ENCODE assay signal across 17 mouse cellular contexts in genomic region chr4:139095406-139095805, GRCm38 (mm10). TPM values are rescaled to one million over a fixed set of nuclear protein-coding genes. Genes with fewer than 3 reads are reported as not detected.
DNase-seq lines count a peak whose midpoint lies in the region; ATAC-seq lines count a peak whose summit lies in the region.
"Had no signal": no experiment of that assay in that cellular context is flagged by ENCODE, and none has a peak within 500 bp of the region (broad histone marks: within the 10 kb centered on the region; RNA-seq: fewer than 3 reads in every experiment).

No protein-coding gene starts in this region.

- no peaks in the 10 kb centered on the region for H3K36me3 ChIP-seq in lung, embryonic 15.5 days
- H3K36me3 ChIP-seq: embryonic facial prominence, embryonic 13.5 days; heart, embryonic 12.5 days; hindbrain, embryonic 12.5 days; liver, embryonic 15.5 days had no signal

- WGBS in lung, embryonic 15.5 days, result 0% methylated on average over 1 of the region's 1 CpGs

- H3K9me3 ChIP-seq in lung, embryonic 15.5 days, result no peaks in the 10 kb centered on the region
- H3K9me3 ChIP-seq: embryonic facial prominence, embryonic 13.5 days; liver, embryonic 15.5 days had no signal

- no peak overlapping the region for H3K4me3 ChIP-seq in lung, embryonic 15.5 days
- H3K4me3 ChIP-seq: embryonic facial prominence, embryonic 13.5 days; heart, embryonic 12.5 days; hindbrain, embryonic 12.5 days; liver, embryonic 15.5 days had no signal

- H3K9ac ChIP-seq in lung, embryonic 15.5 days, result no peak overlapping the region
- H3K9ac ChIP-seq: embryonic facial prominence, embryonic 13.5 days; heart, embryonic 12.5 days; hindbrain, embryonic 12.5 days; liver, embryonic 15.5 days had no signal

- peak; percentile 41 for DNase-seq in adrenal gland, postnatal 25 days
- no peak for DNase-seq in adrenal gland, postnatal 14 days
- DNase-seq in urinary bladder, postnatal 14 days (ENCODE audit: low spot score), result peak; percentile 44
- DNase-seq in urinary bladder, postnatal 4 days (ENCODE audit: low spot score in 2 of 2), result no peak
- no peak for DNase-seq in gastrocnemius, postnatal 10 days
- DNase-seq in layer of hippocampus, postnatal 10 days (ENCODE audit: low spot score in 2 of 2), result no peak
- DNase-seq: gastrocnemius, postnatal 14 days; layer of hippocampus, adult 9-11 months; left cerebral cortex, postnatal 4 days; thymus, adult 2 months had no signal

- H3K4me2 ChIP-seq in lung, embryonic 15.5 days, result no peak overlapping the region
- H3K4me2 ChIP-seq: embryonic facial prominence, embryonic 13.5 days; heart, embryonic 12.5 days; hindbrain, embryonic 12.5 days; liver, embryonic 15.5 days had no signal

- peaks cover 11% of the 10 kb centered on the region; the same call in 1 of the 2 replicates for H3K27me3 ChIP-seq in lung, embryonic 15.5 days

- ATAC-seq in lung, embryonic 15.5 days (ENCODE audit: borderline replicate concordance, extremely low read depth, low FRiP score, low TSS enrichment), result no peak
- ATAC-seq in erythroid progenitor cell, adult 5-6 weeks (replicated peaks; ENCODE audit: low FRiP score, poor library complexity, severe bottlenecking), result no peak
- ATAC-seq: forebrain, embryonic 14.5 days had no signal

- H3K4me1 ChIP-seq in lung, embryonic 15.5 days, result peaks cover 34% of the 10 kb centered on the region

- H3K27ac ChIP-seq in lung, embryonic 15.5 days, result peak overlapping the region; percentile 59
- H3K27ac ChIP-seq: embryonic facial prominence, embryonic 13.5 days; hindbrain, embryonic 12.5 days; liver, embryonic 15.5 days had no signal

RNA-seq across cellular contexts. Expression of gene Nbl1, which starts 2.6 kb away (rescaled TPM):
- 20.3 and 21.4 TPM in 2 replicates for total RNA-seq in adrenal gland, postnatal 25 days (2021)
- total RNA-seq in adrenal gland, postnatal 14 days (2021), result 33.7 and 39.8 TPM in 2 replicates
- 61.2 and 61.4 TPM in 2 replicates for polyA plus RNA-seq in lung, embryonic 15.5 days (2015; fragmentation: Nextera tagmentation; extraction: Ambion mirVana)
- total RNA-seq in erythroid progenitor cell, adult 5-6 weeks (2015; ENCODE audit: low replicate concordance), result not detected in 2 replicates
- not detected in 2 replicates for total RNA-seq in erythroid progenitor cell, adult 5-6 weeks (2017; ENCODE audit: low replicate concordance)
- 10 to 100 TPM; 51.0 to 51.1 TPM for total RNA-seq in gastrocnemius, postnatal 10 days (2021)
- 10 to 100 TPM; 64.4 to 83.9 TPM for total RNA-seq in layer of hippocampus, postnatal 10 days (2021)

RNA-seq across cellular contexts. Expression of gene Htr6, which starts 20.0 kb away (rescaled TPM):
- total RNA-seq in adrenal gland, postnatal 25 days (2021), result 0.33 and 0.52 TPM in 2 replicates
- total RNA-seq in adrenal gland, postnatal 14 days (2021), result 0.15 TPM in 1 of 2 replicates, not detected in the other
- polyA plus RNA-seq in lung, embryonic 15.5 days (2015; fragmentation: Nextera tagmentation; extraction: Ambion mirVana), result not detected in 2 replicates
- not detected in 2 replicates for total RNA-seq in erythroid progenitor cell, adult 5-6 weeks (2015; ENCODE audit: low replicate concordance)
- total RNA-seq in erythroid progenitor cell, adult 5-6 weeks (2017; ENCODE audit: low replicate concordance), result not detected in 2 replicates
- not detected for total RNA-seq in gastrocnemius, postnatal 10 days (2021)
- total RNA-seq in layer of hippocampus, postnatal 10 days (2021), result 1 to 10 TPM; 5.4 to 6.5 TPM
- total RNA-seq: gastrocnemius, postnatal 14 days had no signal
- polyA plus RNA-seq: heart, embryonic 12.5 days; hindbrain, embryonic 12.5 days; liver, embryonic 15.5 days; thymus, adult 2 months had no signal

RNA-seq across cellular contexts. Expression of gene Minos1, which starts 35.5 kb away (rescaled TPM):
- 347 and 389 TPM in 2 replicates for total RNA-seq in adrenal gland, postnatal 25 days (2021)
- 480 and 499 TPM in 2 replicates for total RNA-seq in adrenal gland, postnatal 14 days (2021)
- polyA plus RNA-seq in lung, embryonic 15.5 days (2015; fragmentation: Nextera tagmentation; extraction: Ambion mirVana), result 517 and 528 TPM in 2 replicates
- total RNA-seq in erythroid progenitor cell, adult 5-6 weeks (2015; ENCODE audit: low replicate concordance), result 134 and 193 TPM in 2 replicates
- 116 and 230 TPM in 2 replicates for total RNA-seq in erythroid progenitor cell, adult 5-6 weeks (2017; ENCODE audit: low replicate concordance)
- total RNA-seq in gastrocnemius, postnatal 10 days (2021), result 100 to 1,000 TPM; 399 to 482 TPM
- 100 to 1,000 TPM; 206 to 208 TPM for total RNA-seq in layer of hippocampus, postnatal 10 days (2021)

Comparison
In these comparisons a context has a peak if more than half of its experiments do, and no peak if none do; other contexts are left out.
1. DNase-seq: peak in adrenal gland, postnatal 25 days (single experiment) and urinary bladder, postnatal 14 days (single experiment); none in adrenal gland, postnatal 14 days (single experiment), urinary bladder, postnatal 4 days (0 of 2), gastrocnemius, postnatal 10 days (single experiment) and layer of hippocampus, postnatal 10 days (0 of 2).
2. RNA of gene Nbl1, which starts 2.6 kb away (total RNA-seq): 64.4 to 83.9 TPM in layer of hippocampus, postnatal 10 days, 51.0 to 51.1 TPM in gastrocnemius, postnatal 10 days, 33.7 to 39.8 TPM in adrenal gland, postnatal 14 days and 20.3 to 21.4 TPM in adrenal gland, postnatal 25 days; not detected in erythroid progenitor cell, adult 5-6 weeks; every median in the first group is over 10 times any median in the second.